Mouse (Mus musculus): Measurements from ENCODE around the gene Polg2. TPM values are rescaled to one million over a fixed set of nuclear protein-coding genes. Genes with fewer than 3 reads are reported as not detected.
A peak's percentile ranks its signal among the peaks of the same experiment; 100 is the strongest.

Gene Polg2
- polyA plus RNA-seq (2014; fragmentation: Nextera tagmentation; extraction: Ambion mirVana) = 7.5 and 9.3 TPM in 2 replicates

DNA sequence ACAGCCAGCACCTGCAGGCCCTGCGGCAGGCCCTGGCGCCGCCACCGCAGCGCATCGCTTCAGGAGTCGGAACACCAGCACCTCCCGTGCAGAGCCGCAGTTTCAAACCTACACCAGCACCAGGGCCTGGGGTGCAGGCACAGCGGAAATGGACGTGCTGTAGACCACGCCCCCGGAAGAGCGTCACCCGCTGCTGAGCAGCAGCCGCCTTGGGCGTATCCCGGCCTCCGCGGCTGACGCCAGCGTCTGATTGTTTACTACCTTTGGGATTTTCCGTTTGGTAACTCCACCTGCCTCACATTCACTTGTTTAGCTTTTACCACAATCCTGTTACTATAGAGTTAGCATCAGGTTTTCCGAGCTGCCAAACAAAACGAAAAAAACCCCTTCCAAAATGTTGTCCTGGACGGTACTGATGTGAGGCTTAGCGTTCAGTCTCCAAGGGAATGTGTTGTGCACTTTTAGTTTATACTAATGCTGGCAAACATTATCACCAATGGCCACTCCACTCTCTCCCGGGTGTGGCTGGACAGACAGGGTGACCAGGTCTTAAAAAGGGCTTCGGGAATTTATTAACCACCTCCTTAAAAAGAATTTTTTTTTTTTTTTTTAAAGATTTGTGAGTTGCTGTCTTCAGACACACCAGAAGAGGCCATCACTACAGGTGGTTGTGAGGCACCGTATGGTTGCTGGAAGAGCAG, at the start of gene Polg2:
Polg2 (minus strand) TSS at position 150 of the 701 bp plus-strand sequence.
- peak within 1 kb of the TSS; percentile 78 for H3K4me3 ChIP-seq (ENCODE audit: low read depth, low read length)
- 2% methylated on average over 30 of the region's 30 CpGs for WGBS (ENCODE audit: insufficient replicate concordance)
- peak within 1 kb of the TSS; percentile 97 for H3K27ac ChIP-seq (ENCODE audit: low read depth, low read length)
- peak within 1 kb of the TSS; percentile 91 for H3K4me2 ChIP-seq
- H3K27me3 ChIP-seq (ENCODE audit: control insufficient read depth, insufficient read depth, low read length) = no peaks in the 10 kb centered on the region
- no peaks in the 10 kb centered on the region for H3K9me3 ChIP-seq (replicated peaks; ENCODE audit: control insufficient read depth, low read length)
- peaks cover 27% of the 10 kb centered on the region for H3K36me3 ChIP-seq (ENCODE audit: control insufficient read depth, insufficient read depth, low read length)
- 0 out of 2 replicates have a peak, but pooled peaks cover 3% of the 10 kb centered on the region for H3K4me1 ChIP-seq (ENCODE audit: control insufficient read depth, insufficient read depth, low read length)
- ATAC-seq (replicated peaks; ENCODE audit: insufficient number of reproducible peaks, low FRiP score, low TSS enrichment) = peak; percentile 96
- H3K9ac ChIP-seq (ENCODE audit: low read depth, low read length) = peak within 1 kb of the TSS; percentile 95

- H3K27ac ChIP-seq (ENCODE audit: low read depth, low read length) = no peak overlapping the region
- no peak for ATAC-seq (replicated peaks; ENCODE audit: insufficient number of reproducible peaks, low FRiP score, low TSS enrichment)
- H3K4me2 ChIP-seq = no peak overlapping the region
- H3K9ac ChIP-seq (ENCODE audit: low read depth, low read length) = no peak overlapping the region
- no peak overlapping the region for H3K4me3 ChIP-seq (ENCODE audit: low read depth, low read length)
- no peaks in the 10 kb centered on the region for H3K27me3 ChIP-seq (ENCODE audit: control insufficient read depth, insufficient read depth, low read length)
- H3K9me3 ChIP-seq (replicated peaks; ENCODE audit: control insufficient read depth, low read length) = no peaks in the 10 kb centered on the region
- no peaks in the 10 kb centered on the region for H3K4me1 ChIP-seq (ENCODE audit: control insufficient read depth, insufficient read depth, low read length)
- 91% methylated on average over 7 of the region's 7 CpGs for WGBS (ENCODE audit: insufficient replicate concordance)
- H3K36me3 ChIP-seq (ENCODE audit: control insufficient read depth, insufficient read depth, low read length) = peaks cover 26% of the 10 kb centered on the region
Observed at GRCm38 (mm10) chr11:106828079-106828478, 48.7 kb upstream of the Polg2 start.

DNA sequence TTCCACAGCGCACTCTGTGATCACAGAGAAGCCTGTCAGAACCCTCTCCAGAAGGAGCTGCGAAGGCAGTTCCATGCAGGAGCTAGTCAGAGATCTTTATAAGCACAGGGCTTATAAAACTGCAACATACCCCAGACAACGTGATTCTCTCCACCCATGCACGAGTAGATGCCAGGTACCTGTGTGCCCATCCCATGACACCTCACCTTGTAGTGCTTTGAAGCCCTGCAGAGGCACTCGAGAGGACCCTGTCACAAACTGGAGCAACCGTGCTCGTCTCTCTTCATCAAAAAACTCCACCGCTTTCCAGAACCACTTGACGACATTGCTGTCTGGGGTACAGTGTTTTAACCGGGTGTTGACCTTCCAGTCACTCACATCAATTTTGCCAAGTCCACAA, 45.1 kb upstream of the Polg2 start:
- peaks cover 26% of the 10 kb centered on the region; the same call in 1 of the 2 replicates for H3K36me3 ChIP-seq (ENCODE audit: control insufficient read depth, insufficient read depth, low read length)
- WGBS (ENCODE audit: insufficient replicate concordance) = 85% methylated on average over 10 of the region's 10 CpGs
- H3K4me3 ChIP-seq (ENCODE audit: low read depth, low read length) = no peak overlapping the region
- H3K9me3 ChIP-seq (replicated peaks; ENCODE audit: control insufficient read depth, low read length) = no peaks in the 10 kb centered on the region
- ATAC-seq (replicated peaks; ENCODE audit: insufficient number of reproducible peaks, low FRiP score, low TSS enrichment) = no peak
- no peak overlapping the region for H3K9ac ChIP-seq (ENCODE audit: low read depth, low read length)
- no peak overlapping the region for H3K4me2 ChIP-seq
- H3K4me1 ChIP-seq (ENCODE audit: control insufficient read depth, insufficient read depth, low read length) = peaks cover 5% of the 10 kb centered on the region; the same call in 1 of the 2 replicates
- H3K27ac ChIP-seq (ENCODE audit: low read depth, low read length) = no peak overlapping the region
- no peaks in the 10 kb centered on the region for H3K27me3 ChIP-seq (ENCODE audit: control insufficient read depth, insufficient read depth, low read length)

GRCm38 (mm10) chr11:106823741-106824140, 44.4 kb upstream of the Polg2 start:
- Histone ChIP-seq H3K27me3 (ENCODE audit: control insufficient read depth, insufficient read depth, low read length) (no peaks in the 10 kb centered on the region), H3K27ac (ENCODE audit: low read depth, low read length) (no peak overlapping the region), H3K4me1 (ENCODE audit: control insufficient read depth, insufficient read depth, low read length) (peaks cover 10% of the 10 kb centered on the region), H3K9me3 (replicated peaks; ENCODE audit: control insufficient read depth, low read length) (no peaks in the 10 kb centered on the region), H3K4me2 (no peak overlapping the region), H3K36me3 (ENCODE audit: control insufficient read depth, insufficient read depth, low read length) (peaks cover 31% of the 10 kb centered on the region), H3K9ac (ENCODE audit: low read depth, low read length) (no peak overlapping the region), H3K4me3 (ENCODE audit: low read depth, low read length) (no peak overlapping the region)
- WGBS (ENCODE audit: insufficient replicate concordance) = 91% methylated on average over 8 of the region's 8 CpGs
- no peak for ATAC-seq (replicated peaks; ENCODE audit: insufficient number of reproducible peaks, low FRiP score, low TSS enrichment)

DNA sequence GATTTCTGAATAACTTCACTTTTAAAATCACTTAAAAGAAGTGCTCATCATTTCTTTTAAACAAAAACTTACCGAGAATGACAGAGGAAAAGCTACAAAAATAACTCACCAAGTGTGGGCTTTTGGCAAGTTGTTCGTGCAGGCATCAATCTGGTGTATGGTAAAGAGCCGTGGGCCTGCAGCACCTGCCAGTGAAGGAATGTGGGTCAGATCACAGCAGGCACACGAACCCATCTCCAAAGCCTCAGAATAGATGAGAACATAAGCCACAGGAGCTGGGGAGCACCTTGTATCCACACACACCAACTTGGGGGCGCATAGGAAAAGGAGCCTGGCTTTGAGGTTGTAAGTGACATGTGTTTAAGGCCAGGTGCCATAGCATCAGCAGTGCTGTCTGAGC, 43.6 kb upstream of the Polg2 start:
- Histone ChIP-seq H3K4me3 (ENCODE audit: low read depth, low read length) (no peak overlapping the region), H3K9ac (ENCODE audit: low read depth, low read length) (no peak overlapping the region), H3K27me3 (ENCODE audit: control insufficient read depth, insufficient read depth, low read length) (no peaks in the 10 kb centered on the region), H3K27ac (ENCODE audit: low read depth, low read length) (no peak overlapping the region), H3K4me2 (no peak overlapping the region), H3K9me3 (replicated peaks; ENCODE audit: control insufficient read depth, low read length) (no peaks in the 10 kb centered on the region), H3K36me3 (ENCODE audit: control insufficient read depth, insufficient read depth, low read length) (peaks cover 29% of the 10 kb centered on the region), H3K4me1 (ENCODE audit: control insufficient read depth, insufficient read depth, low read length) (peaks cover 17% of the 10 kb centered on the region)
- ATAC-seq (replicated peaks; ENCODE audit: insufficient number of reproducible peaks, low FRiP score, low TSS enrichment) = no peak
- whole genome bisulfite sequencing (ENCODE audit: insufficient replicate concordance) = 80% methylated on average over 5 of the region's 5 CpGs

- 88% methylated on average over 8 of the region's 8 CpGs for WGBS (ENCODE audit: insufficient replicate concordance)
- peaks cover 27% of the 10 kb centered on the region for H3K36me3 ChIP-seq (ENCODE audit: control insufficient read depth, insufficient read depth, low read length)
Observed at GRCm38 (mm10) chr11:106822491-106822890, 43.2 kb upstream of the Polg2 start.

GRCm38 (mm10) chr11:106821397-106821796, 42.1 kb upstream of the Polg2 start:
- peaks cover 23% of the 10 kb centered on the region for H3K36me3 ChIP-seq (ENCODE audit: control insufficient read depth, insufficient read depth, low read length)
- WGBS (ENCODE audit: insufficient replicate concordance) = 82% methylated on average over 6 of the region's 6 CpGs

More at GRCm38 (mm10) chr11:106822491-106822890, 43.2 kb upstream of the Polg2 start:
- Histone ChIP-seq H3K4me2 (no peak overlapping the region), H3K4me1 (ENCODE audit: control insufficient read depth, insufficient read depth, low read length) (peaks cover 17% of the 10 kb centered on the region), H3K27ac (ENCODE audit: low read depth, low read length) (no peak overlapping the region), H3K27me3 (ENCODE audit: control insufficient read depth, insufficient read depth, low read length) (no peaks in the 10 kb centered on the region), H3K9me3 (replicated peaks; ENCODE audit: control insufficient read depth, low read length) (no peaks in the 10 kb centered on the region), H3K4me3 (ENCODE audit: low read depth, low read length) (no peak overlapping the region), H3K9ac (ENCODE audit: low read depth, low read length) (no peak overlapping the region)
- no peak for ATAC-seq (replicated peaks; ENCODE audit: insufficient number of reproducible peaks, low FRiP score, low TSS enrichment)

GRCm38 (mm10) chr11:106820972-106821371, 41.6 kb upstream of the Polg2 start:
- no peak for ATAC-seq (replicated peaks; ENCODE audit: insufficient number of reproducible peaks, low FRiP score, low TSS enrichment)
- peaks cover 17% of the 10 kb centered on the region for H3K4me1 ChIP-seq (ENCODE audit: control insufficient read depth, insufficient read depth, low read length)
- WGBS (ENCODE audit: insufficient replicate concordance) = 62% methylated on average over 4 of the region's 4 CpGs
- no peaks in the 10 kb centered on the region for H3K27me3 ChIP-seq (ENCODE audit: control insufficient read depth, insufficient read depth, low read length)
- no peaks in the 10 kb centered on the region for H3K9me3 ChIP-seq (replicated peaks; ENCODE audit: control insufficient read depth, low read length)
- H3K36me3 ChIP-seq (ENCODE audit: control insufficient read depth, insufficient read depth, low read length) = peaks cover 20% of the 10 kb centered on the region
- no peak overlapping the region for H3K9ac ChIP-seq (ENCODE audit: low read depth, low read length)
- no peak overlapping the region for H3K27ac ChIP-seq (ENCODE audit: low read depth, low read length)
- H3K4me3 ChIP-seq (ENCODE audit: low read depth, low read length) = no peak overlapping the region
- no peak overlapping the region for H3K4me2 ChIP-seq

More at GRCm38 (mm10) chr11:106821397-106821796, 42.1 kb upstream of the Polg2 start:
- H3K27ac ChIP-seq (ENCODE audit: low read depth, low read length) = no peak overlapping the region
- peaks cover 17% of the 10 kb centered on the region for H3K4me1 ChIP-seq (ENCODE audit: control insufficient read depth, insufficient read depth, low read length)
- H3K4me3 ChIP-seq (ENCODE audit: low read depth, low read length) = no peak overlapping the region
- no peaks in the 10 kb centered on the region for H3K27me3 ChIP-seq (ENCODE audit: control insufficient read depth, insufficient read depth, low read length)
- no peak for ATAC-seq (replicated peaks; ENCODE audit: insufficient number of reproducible peaks, low FRiP score, low TSS enrichment)
- no peak overlapping the region for H3K9ac ChIP-seq (ENCODE audit: low read depth, low read length)
- H3K4me2 ChIP-seq = no peak overlapping the region
- no peaks in the 10 kb centered on the region for H3K9me3 ChIP-seq (replicated peaks; ENCODE audit: control insufficient read depth, low read length)

DNA sequence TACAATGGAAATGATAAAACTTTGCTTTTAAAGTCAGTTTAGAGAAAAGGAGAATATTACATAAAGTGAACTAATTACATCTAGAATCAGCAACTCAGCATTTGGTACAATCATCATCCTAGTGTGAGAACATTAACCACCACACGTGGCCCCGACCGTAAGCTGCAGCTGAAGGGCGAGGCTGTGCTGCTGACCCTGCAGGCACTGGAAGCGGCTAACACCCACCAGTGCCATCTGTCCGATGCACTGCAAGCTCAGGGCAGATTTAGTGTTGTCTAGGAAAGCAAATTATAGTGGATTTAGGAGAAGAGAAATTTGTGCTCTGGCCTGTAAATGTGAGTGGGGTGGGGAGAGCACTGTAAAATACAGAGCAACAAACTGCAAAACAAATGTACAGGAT, 40.9 kb upstream of the Polg2 start:
- H3K4me3 ChIP-seq (ENCODE audit: low read depth, low read length) = no peak overlapping the region
- H3K9me3 ChIP-seq (replicated peaks; ENCODE audit: control insufficient read depth, low read length) = no peaks in the 10 kb centered on the region

More for the DNA sequence above, 40.9 kb upstream of the Polg2 start:
- 89% methylated on average over 6 of the region's 6 CpGs for WGBS (ENCODE audit: insufficient replicate concordance)
- no peak for ATAC-seq (replicated peaks; ENCODE audit: insufficient number of reproducible peaks, low FRiP score, low TSS enrichment)
- H3K27me3 ChIP-seq (ENCODE audit: control insufficient read depth, insufficient read depth, low read length) = no peaks in the 10 kb centered on the region
- no peak overlapping the region for H3K27ac ChIP-seq (ENCODE audit: low read depth, low read length)
- H3K36me3 ChIP-seq (ENCODE audit: control insufficient read depth, insufficient read depth, low read length) = peaks cover 22% of the 10 kb centered on the region
- H3K9ac ChIP-seq (ENCODE audit: low read depth, low read length) = no peak overlapping the region
- H3K4me2 ChIP-seq = no peak overlapping the region
- peaks cover 17% of the 10 kb centered on the region for H3K4me1 ChIP-seq (ENCODE audit: control insufficient read depth, insufficient read depth, low read length)
